Mouse (Mus musculus): Measurements from ENCODE around the gene Zfp830. TPM values are rescaled to one million over a fixed set of nuclear protein-coding genes. Genes with fewer than 3 reads are reported as not detected.

Gene Zfp830
- polyA plus RNA-seq (2015; fragmentation: Nextera tagmentation; extraction: Ambion mirVana) = 27.5 and 27.9 TPM in 2 replicates

DNA sequence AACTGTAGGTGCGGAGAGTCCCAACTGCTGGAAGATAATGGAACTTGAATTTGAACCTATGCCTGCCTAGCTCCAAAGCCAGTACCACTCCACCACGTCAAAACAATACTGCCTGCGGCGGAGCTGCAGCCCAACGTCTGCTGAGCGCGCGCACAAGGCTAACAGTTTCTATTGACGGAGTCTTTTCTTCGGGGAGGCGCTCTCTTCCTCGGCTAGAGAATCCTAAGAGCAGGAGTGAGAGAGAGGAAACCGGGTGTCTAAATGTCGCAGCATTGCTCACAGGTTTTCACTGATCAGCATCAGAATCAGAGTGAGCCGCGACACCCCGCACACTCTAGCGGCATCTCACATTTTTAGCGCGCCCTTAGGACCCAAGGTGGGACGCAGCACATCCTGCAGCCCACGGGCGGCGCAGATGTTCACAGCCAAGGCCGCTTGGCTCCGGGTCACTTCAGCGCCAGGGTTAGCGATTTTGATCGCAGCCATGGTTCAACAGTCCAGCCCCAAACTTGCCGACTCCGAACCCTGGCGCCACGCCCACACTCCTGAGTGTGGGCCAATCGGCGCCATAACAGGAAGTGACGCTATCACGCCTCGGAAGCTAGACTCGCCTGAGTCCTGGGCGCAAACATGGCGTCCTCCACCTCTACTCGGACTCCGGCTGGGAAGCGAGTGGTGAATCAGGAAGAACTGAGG lies at the start of gene Zfp830, which contains the start of gene Cct6b:
Zfp830 (plus strand) TSS at position 604 of the 696 bp plus-strand sequence.
Cct6b (minus strand) TSS at position 580 of the 696 bp plus-strand sequence.
- WGBS = under 1% methylated on average over 43 of the region's 44 CpGs
- Histone ChIP-seq H3K4me2 (ENCODE audit: low read length) (peak within 1 kb of the TSS; percentile 99), H3K27me3 (replicated peaks; ENCODE audit: control insufficient read depth, insufficient read depth, low read length) (no peaks in the 10 kb centered on the region), H3K36me3 (ENCODE audit: control insufficient read depth, insufficient read depth, low read length) (no peaks in the 10 kb centered on the region), H3K27ac (ENCODE audit: low read depth, low read length) (peak within 1 kb of the TSS; percentile 94), H3K9me3 (ENCODE audit: control insufficient read depth, low read length) (no peaks in the 10 kb centered on the region), H3K4me3 (ENCODE audit: low read length) (peak within 1 kb of the TSS; percentile 83), H3K9ac (ENCODE audit: low read depth, low read length) (peak within 1 kb of the TSS; percentile 87), H3K4me1 (ENCODE audit: control insufficient read depth, insufficient read depth, low read depth, low read length) (peaks cover 20% of the 10 kb centered on the region)
- peak; percentile 100 for ATAC-seq

DNA sequence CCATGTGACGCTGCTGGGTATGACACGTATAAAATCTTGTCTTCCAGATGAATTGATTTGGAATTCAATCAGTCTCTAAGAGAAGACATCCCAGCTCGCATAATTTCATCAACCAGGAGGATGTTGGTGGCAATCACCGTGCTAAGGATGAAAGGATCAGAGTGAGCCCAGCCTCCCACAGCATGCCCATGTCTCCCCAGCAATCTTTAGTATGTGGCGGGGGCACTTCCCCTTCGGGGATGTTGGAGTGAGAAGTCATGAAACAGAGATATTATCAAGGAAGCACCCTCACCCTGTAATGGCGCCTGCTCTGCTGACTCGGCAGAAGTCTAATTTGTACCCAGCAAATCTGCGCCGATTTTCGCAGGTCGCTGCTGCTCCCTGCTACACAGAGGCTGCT lies 44.9 kb upstream of the Zfp830 start:
- no peak overlapping the region for H3K27ac ChIP-seq (ENCODE audit: low read depth, low read length)
- no peak for ATAC-seq
- no peak overlapping the region for H3K9ac ChIP-seq (ENCODE audit: low read depth, low read length)
- H3K4me3 ChIP-seq (ENCODE audit: low read length) = no peak overlapping the region
- H3K9me3 ChIP-seq (ENCODE audit: control insufficient read depth, low read length) = no peaks in the 10 kb centered on the region
- no peak overlapping the region for H3K4me2 ChIP-seq (ENCODE audit: low read length)
- no peaks in the 10 kb centered on the region for H3K36me3 ChIP-seq (ENCODE audit: control insufficient read depth, insufficient read depth, low read length)
- H3K4me1 ChIP-seq (ENCODE audit: control insufficient read depth, insufficient read depth, low read depth, low read length) = no peaks in the 10 kb centered on the region
- no peaks in the 10 kb centered on the region for H3K27me3 ChIP-seq (replicated peaks; ENCODE audit: control insufficient read depth, insufficient read depth, low read length)
- WGBS = 87% methylated on average over 12 of the region's 12 CpGs

DNA sequence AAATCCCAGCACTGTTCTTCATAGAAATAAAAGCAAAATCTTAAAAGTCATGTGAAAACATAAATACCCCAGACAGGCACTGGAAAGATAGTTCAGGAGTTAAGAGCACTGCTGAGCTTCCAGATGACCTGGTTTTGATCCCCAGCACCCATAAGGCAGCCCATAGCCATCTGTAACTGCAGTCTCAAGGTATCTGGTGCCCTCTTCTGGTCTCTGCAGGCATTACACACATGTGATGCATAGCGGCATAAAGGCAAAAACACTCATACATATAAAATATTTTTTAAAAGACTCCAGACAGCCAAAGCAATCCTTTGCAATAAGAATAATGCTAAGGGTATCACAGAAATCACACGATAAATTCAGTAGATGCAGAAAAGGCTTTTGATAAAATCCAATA lies 37.3 kb upstream of the Zfp830 start:
- no peaks in the 10 kb centered on the region for H3K36me3 ChIP-seq (ENCODE audit: control insufficient read depth, insufficient read depth, low read length)
- no peaks in the 10 kb centered on the region for H3K4me1 ChIP-seq (ENCODE audit: control insufficient read depth, insufficient read depth, low read depth, low read length)
- H3K27ac ChIP-seq (ENCODE audit: low read depth, low read length) = no peak overlapping the region
- H3K9me3 ChIP-seq (ENCODE audit: control insufficient read depth, low read length) = no peaks in the 10 kb centered on the region
- H3K9ac ChIP-seq (ENCODE audit: low read depth, low read length) = no peak overlapping the region
- no peak for ATAC-seq
- no peaks in the 10 kb centered on the region for H3K27me3 ChIP-seq (replicated peaks; ENCODE audit: control insufficient read depth, insufficient read depth, low read length)
- WGBS = 87% methylated on average over 2 of the region's 2 CpGs
- no peak overlapping the region for H3K4me3 ChIP-seq (ENCODE audit: low read length)
- no peak overlapping the region for H3K4me2 ChIP-seq (ENCODE audit: low read length)

DNA sequence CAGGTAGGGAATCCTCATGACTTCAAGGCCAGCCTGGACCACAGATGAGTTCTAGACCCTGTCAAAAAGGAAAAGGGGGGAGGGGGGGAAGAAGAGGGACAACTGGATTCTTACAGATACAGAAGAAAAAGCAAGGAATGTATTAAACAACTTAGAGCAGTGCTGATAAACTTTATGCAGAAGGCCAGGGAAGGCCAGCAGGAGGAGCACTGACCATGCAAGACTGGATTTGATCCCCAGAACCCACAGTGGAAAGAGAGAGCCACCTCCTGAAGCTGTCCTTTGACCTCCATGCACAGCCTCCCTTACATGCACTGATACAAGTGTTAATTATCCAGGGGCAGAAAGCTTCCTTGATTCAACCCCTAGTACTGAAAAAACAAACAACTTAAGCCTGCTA lies 29.9 kb upstream of the Zfp830 start:
- no peak overlapping the region for H3K4me3 ChIP-seq (ENCODE audit: low read length)
- no peaks in the 10 kb centered on the region for H3K4me1 ChIP-seq (ENCODE audit: control insufficient read depth, insufficient read depth, low read depth, low read length)
- H3K27me3 ChIP-seq (replicated peaks; ENCODE audit: control insufficient read depth, insufficient read depth, low read length) = no peaks in the 10 kb centered on the region
- no peaks in the 10 kb centered on the region for H3K36me3 ChIP-seq (ENCODE audit: control insufficient read depth, insufficient read depth, low read length)
- no peak overlapping the region for H3K4me2 ChIP-seq (ENCODE audit: low read length)
- no peak for ATAC-seq
- no peaks in the 10 kb centered on the region for H3K9me3 ChIP-seq (ENCODE audit: control insufficient read depth, low read length)
- H3K27ac ChIP-seq (ENCODE audit: low read depth, low read length) = no peak overlapping the region
- no peak overlapping the region for H3K9ac ChIP-seq (ENCODE audit: low read depth, low read length)

DNA sequence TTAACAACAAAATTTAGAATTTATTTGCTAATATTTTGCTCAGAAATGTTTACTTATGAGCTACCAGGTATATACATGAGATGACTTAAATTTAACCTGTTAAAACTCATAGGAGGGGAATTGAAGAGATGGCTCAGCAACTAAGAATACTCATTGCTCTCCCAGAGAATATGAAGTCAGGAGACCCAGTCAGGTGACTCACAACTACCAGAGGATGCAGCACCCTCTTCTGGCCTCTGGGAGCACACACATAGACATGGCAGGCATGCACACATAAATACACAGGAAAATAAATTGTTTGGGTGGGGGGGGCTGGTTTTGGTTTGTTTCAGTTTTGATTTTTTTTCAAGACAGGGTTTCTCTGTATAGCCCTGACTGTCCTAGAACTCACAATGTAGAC lies 25.1 kb upstream of the Zfp830 start:
- Histone ChIP-seq H3K9me3 (ENCODE audit: control insufficient read depth, low read length) (no peaks in the 10 kb centered on the region), H3K4me1 (ENCODE audit: control insufficient read depth, insufficient read depth, low read depth, low read length) (no peaks in the 10 kb centered on the region), H3K4me2 (ENCODE audit: low read length) (no peak overlapping the region), H3K9ac (ENCODE audit: low read depth, low read length) (no peak overlapping the region), H3K36me3 (ENCODE audit: control insufficient read depth, insufficient read depth, low read length) (no peaks in the 10 kb centered on the region), H3K27me3 (replicated peaks; ENCODE audit: control insufficient read depth, insufficient read depth, low read length) (no peaks in the 10 kb centered on the region), H3K27ac (ENCODE audit: low read depth, low read length) (no peak overlapping the region), H3K4me3 (ENCODE audit: low read length) (no peak overlapping the region)
- no peak for ATAC-seq

DNA sequence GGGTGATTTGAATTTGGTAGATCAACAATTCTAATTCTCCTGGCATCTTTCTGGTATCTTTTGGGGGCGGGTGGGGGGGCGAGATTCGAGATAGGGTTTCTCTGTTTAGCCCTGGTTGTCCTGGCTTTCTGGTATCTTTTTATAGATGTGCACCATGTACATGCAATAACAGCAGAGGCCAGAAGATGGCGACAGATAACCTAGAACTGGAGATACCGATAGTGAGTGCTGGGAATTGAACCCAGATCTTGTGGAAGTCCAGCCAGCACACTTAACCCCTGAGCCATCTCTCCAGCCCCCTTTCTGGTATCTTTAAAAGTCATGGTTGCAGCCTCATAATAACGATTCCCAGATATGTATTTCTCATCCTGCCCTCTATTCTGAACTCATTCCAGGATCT lies 18.0 kb upstream of the Zfp830 start:
- H3K27ac ChIP-seq (ENCODE audit: low read depth, low read length) = no peak overlapping the region
- no peak overlapping the region for H3K4me2 ChIP-seq (ENCODE audit: low read length)
- H3K4me1 ChIP-seq (ENCODE audit: control insufficient read depth, insufficient read depth, low read depth, low read length) = no peaks in the 10 kb centered on the region
- no peak overlapping the region for H3K4me3 ChIP-seq (ENCODE audit: low read length)
- no peaks in the 10 kb centered on the region for H3K36me3 ChIP-seq (ENCODE audit: control insufficient read depth, insufficient read depth, low read length)
- H3K9ac ChIP-seq (ENCODE audit: low read depth, low read length) = no peak overlapping the region
- ATAC-seq = no peak
- no peaks in the 10 kb centered on the region for H3K27me3 ChIP-seq (replicated peaks; ENCODE audit: control insufficient read depth, insufficient read depth, low read length)
- 39% methylated on average over 6 of the region's 6 CpGs for WGBS
- no peaks in the 10 kb centered on the region for H3K9me3 ChIP-seq (ENCODE audit: control insufficient read depth, low read length)

DNA sequence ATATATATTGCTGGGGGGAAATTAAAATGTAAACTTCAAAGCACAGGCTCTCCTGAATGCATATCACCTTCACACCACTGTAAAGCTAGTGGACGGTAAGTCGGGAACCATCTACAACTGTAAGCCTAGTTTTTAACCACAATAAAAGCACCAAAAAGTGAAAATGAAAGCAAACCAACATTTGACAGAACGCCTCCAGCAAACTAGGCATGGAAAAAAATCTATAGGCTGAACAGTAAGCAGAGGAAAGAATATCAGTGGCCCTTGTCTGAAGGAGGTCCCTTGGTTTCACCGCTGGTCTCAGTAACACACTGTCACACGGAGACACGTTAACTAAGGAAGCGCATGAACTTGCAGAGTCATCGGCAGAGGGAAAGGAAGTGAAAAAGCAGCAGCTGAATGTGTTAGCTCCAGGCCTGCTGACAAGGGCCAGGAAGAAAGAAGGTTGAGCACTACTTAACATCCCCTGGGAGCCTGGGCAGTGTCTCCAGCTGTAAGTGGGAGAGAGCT lies 17.2 kb upstream of the Zfp830 start:
- H3K9me3 ChIP-seq (ENCODE audit: control insufficient read depth, low read length) = no peaks in the 10 kb centered on the region
- no peak overlapping the region for H3K27ac ChIP-seq (ENCODE audit: low read depth, low read length)
- no peak overlapping the region for H3K9ac ChIP-seq (ENCODE audit: low read depth, low read length)
- H3K4me2 ChIP-seq (ENCODE audit: low read length) = no peak overlapping the region
- no peaks in the 10 kb centered on the region for H3K27me3 ChIP-seq (replicated peaks; ENCODE audit: control insufficient read depth, insufficient read depth, low read length)
- 86% methylated on average over 8 of the region's 8 CpGs for WGBS
- no peaks in the 10 kb centered on the region for H3K4me1 ChIP-seq (ENCODE audit: control insufficient read depth, insufficient read depth, low read depth, low read length)
- no peak overlapping the region for H3K4me3 ChIP-seq (ENCODE audit: low read length)
- no peaks in the 10 kb centered on the region for H3K36me3 ChIP-seq (ENCODE audit: control insufficient read depth, insufficient read depth, low read length)
- ATAC-seq = no peak

DNA sequence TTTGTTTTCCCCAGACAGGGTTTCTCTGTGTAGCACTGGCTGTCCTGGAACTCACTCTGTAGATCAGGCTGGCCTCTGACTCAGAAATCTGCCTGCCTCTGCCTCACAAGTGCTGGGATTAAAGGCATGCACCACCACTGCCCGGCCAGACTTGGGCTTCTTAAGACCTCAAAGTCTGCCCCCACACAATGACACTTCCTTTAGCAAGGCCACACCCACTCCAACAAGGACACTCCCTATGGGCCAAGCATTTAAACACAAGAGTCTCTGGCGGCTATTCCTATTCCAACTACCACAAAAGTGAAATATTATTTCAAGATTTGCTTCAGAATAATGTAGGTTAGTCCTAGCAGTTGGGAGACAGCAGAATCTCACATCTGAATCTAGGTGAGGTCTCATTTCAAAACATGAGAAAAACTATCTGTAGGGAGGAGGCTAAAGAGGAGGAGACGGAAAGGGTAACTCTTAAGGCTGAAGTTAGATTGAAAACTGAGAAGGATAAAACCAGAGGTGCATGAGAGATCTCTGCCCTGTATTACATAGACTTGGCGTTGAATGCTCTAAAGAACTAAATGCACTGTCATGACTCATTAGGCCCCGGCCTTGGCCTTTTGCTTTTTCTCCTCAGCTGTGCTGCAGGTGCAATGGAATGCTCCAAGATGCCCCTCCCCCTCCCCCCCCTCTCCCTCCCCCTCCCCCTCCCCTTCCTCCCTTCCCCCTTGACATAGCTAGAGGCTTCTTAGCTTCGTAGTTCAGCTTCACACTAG lies 11.6 kb upstream of the Zfp830 start:
- no peaks in the 10 kb centered on the region for H3K4me1 ChIP-seq (ENCODE audit: control insufficient read depth, insufficient read depth, low read depth, low read length)
- 76% methylated on average over 6 of the region's 6 CpGs for WGBS
- H3K27ac ChIP-seq (ENCODE audit: low read depth, low read length) = no peak overlapping the region
- H3K9me3 ChIP-seq (ENCODE audit: control insufficient read depth, low read length) = no peaks in the 10 kb centered on the region
- no peaks in the 10 kb centered on the region for H3K36me3 ChIP-seq (ENCODE audit: control insufficient read depth, insufficient read depth, low read length)
- no peak overlapping the region for H3K4me3 ChIP-seq (ENCODE audit: low read length)
- H3K4me2 ChIP-seq (ENCODE audit: low read length) = no peak overlapping the region
- H3K27me3 ChIP-seq (replicated peaks; ENCODE audit: control insufficient read depth, insufficient read depth, low read length) = no peaks in the 10 kb centered on the region
- ATAC-seq = no peak
- no peak overlapping the region for H3K9ac ChIP-seq (ENCODE audit: low read depth, low read length)

DNA sequence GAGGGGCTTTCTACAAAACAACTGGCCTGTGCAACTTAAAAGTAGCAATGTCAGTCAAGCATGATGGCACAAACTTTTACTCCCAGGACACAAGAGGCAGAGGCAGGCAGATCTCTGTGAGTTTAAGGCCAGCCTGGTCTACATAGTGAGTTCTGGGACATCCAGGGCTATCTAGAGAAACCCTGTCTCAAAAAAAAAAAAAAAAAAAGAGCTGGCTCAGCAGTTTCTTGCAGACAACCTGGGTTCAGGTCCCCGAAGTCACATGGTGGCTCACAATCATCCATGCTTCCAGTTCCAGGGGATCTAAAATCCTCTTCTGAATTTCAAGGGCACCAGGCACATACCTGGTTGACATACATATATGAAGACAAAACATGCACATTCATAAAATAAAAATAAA lies 8.2 kb upstream of the Zfp830 start:
- H3K9ac ChIP-seq (ENCODE audit: low read depth, low read length) = no peak overlapping the region
- no peaks in the 10 kb centered on the region for H3K4me1 ChIP-seq (ENCODE audit: control insufficient read depth, insufficient read depth, low read depth, low read length)
- no peak overlapping the region for H3K27ac ChIP-seq (ENCODE audit: low read depth, low read length)
- 96% methylated on average over 1 of the region's 1 CpGs for WGBS
- no peak for ATAC-seq
- no peak overlapping the region for H3K4me2 ChIP-seq (ENCODE audit: low read length)
- H3K36me3 ChIP-seq (ENCODE audit: control insufficient read depth, insufficient read depth, low read length) = no peaks in the 10 kb centered on the region
- no peaks in the 10 kb centered on the region for H3K9me3 ChIP-seq (ENCODE audit: control insufficient read depth, low read length)
- H3K27me3 ChIP-seq (replicated peaks; ENCODE audit: control insufficient read depth, insufficient read depth, low read length) = no peaks in the 10 kb centered on the region
- H3K4me3 ChIP-seq (ENCODE audit: low read length) = no peak overlapping the region
